Mouse (Mus musculus): ENCODE data around the gene Tmem116. TPM values are rescaled to one million over a fixed set of nuclear protein-coding genes. Genes with fewer than 3 reads are reported as not detected.
A peak's percentile ranks its signal among the peaks of the same experiment; 100 is the strongest.
"Not testable (repeated sequence)": the region's sequence is repeated elsewhere in the genome, so short reads cannot be mapped to it uniquely, and the experiment has no call there.

The Tmem116 gene
- polyA plus RNA-seq, 1 experiment from 2014 or later = 4.5 TPM

GRCm38 (mm10) chr5:121477680-121478079 is 26.0 kb downstream of the Tmem116 start:
- Histone ChIP-seq H3K9me3 (ENCODE audit: control insufficient read depth, low read length) (no peaks in the 10 kb centered on the region), H3K4me3 (ENCODE audit: low read depth, low read length) (no peak overlapping the region), H3K4me1 (replicated peaks; ENCODE audit: control insufficient read depth, insufficient read depth) (no peaks in the 10 kb centered on the region), H3K27ac (replicated peaks) (no peak overlapping the region), H3K9ac (ENCODE audit: low read length) (no peak overlapping the region), H3K27me3 (ENCODE audit: control insufficient read depth, insufficient read depth, low read length) (no peaks in the 10 kb centered on the region), H3K36me3 (ENCODE audit: control insufficient read depth, insufficient read depth, low read length) (no peaks in the 10 kb centered on the region), H3K4me2 (replicated peaks; ENCODE audit: low read depth) (no peak overlapping the region)
- no peak for DNase-seq (ENCODE audit: low spot score)
- no peak for TF ChIP-seq EP300 (optimal IDR thresholded peaks at IDR 0.05)
- TF ChIP-seq CTCF (IDR thresholded peaks at IDR 0.05; ENCODE audit: low read depth) = peak; percentile 91
- 31% methylated on average over 3 of the region's 3 CpGs for WGBS
- peak; percentile 59; the same call in 1 of the 2 replicates for ATAC-seq (ENCODE audit: low FRiP score, low TSS enrichment)

- Histone ChIP-seq H3K4me2 (replicated peaks; ENCODE audit: low read depth) (no peak overlapping the region), H3K4me3 (ENCODE audit: low read depth, low read length) (no peak overlapping the region), H3K4me1 (replicated peaks; ENCODE audit: control insufficient read depth, insufficient read depth) (no peaks in the 10 kb centered on the region), H3K27ac (replicated peaks) (no peak overlapping the region), H3K9ac (ENCODE audit: low read length) (no peak overlapping the region), H3K27me3 (ENCODE audit: control insufficient read depth, insufficient read depth, low read length) (no peaks in the 10 kb centered on the region), H3K9me3 (ENCODE audit: control insufficient read depth, low read length) (no peaks in the 10 kb centered on the region), H3K36me3 (ENCODE audit: control insufficient read depth, insufficient read depth, low read length) (no peaks in the 10 kb centered on the region)
- WGBS = 44% methylated on average over 5 of the region's 5 CpGs
- no peak for DNase-seq (ENCODE audit: low spot score)
- no peak for TF ChIP-seq CTCF (IDR thresholded peaks at IDR 0.05; ENCODE audit: low read depth)
- ATAC-seq (ENCODE audit: low FRiP score, low TSS enrichment) = peak; percentile 60; the same call in 1 of the 2 replicates
These were observed 33.1 kb downstream of the Tmem116 start for GRCm38 (mm10) chr5:121484801-121485200.

GRCm38 (mm10) chr5:121493305-121493704 is 41.6 kb downstream of the Tmem116 start:
- Histone ChIP-seq H3K4me1 (replicated peaks; ENCODE audit: control insufficient read depth, insufficient read depth) (no peaks in the 10 kb centered on the region), H3K4me3 (ENCODE audit: low read depth, low read length) (no peak overlapping the region), H3K4me2 (replicated peaks; ENCODE audit: low read depth) (no peak overlapping the region), H3K27ac (replicated peaks) (no peak overlapping the region), H3K9ac (ENCODE audit: low read length) (no peak overlapping the region), H3K9me3 (ENCODE audit: control insufficient read depth, low read length) (no peaks in the 10 kb centered on the region), H3K36me3 (ENCODE audit: control insufficient read depth, insufficient read depth, low read length) (no peaks in the 10 kb centered on the region), H3K27me3 (ENCODE audit: control insufficient read depth, insufficient read depth, low read length) (no peaks in the 10 kb centered on the region)
- TF ChIP-seq CTCF (IDR thresholded peaks at IDR 0.05; ENCODE audit: low read depth) (no peak), EP300 (optimal IDR thresholded peaks at IDR 0.05) (no peak)
- 67% methylated on average over 8 of the region's 8 CpGs for WGBS
- DNase-seq (ENCODE audit: low spot score) (no peak), ATAC-seq (ENCODE audit: low FRiP score, low TSS enrichment) (no peak)

- Histone ChIP-seq H3K36me3 (ENCODE audit: control insufficient read depth, insufficient read depth, low read length) (no peaks in the 10 kb centered on the region), H3K4me3 (ENCODE audit: low read depth, low read length) (no peak overlapping the region), H3K4me1 (replicated peaks; ENCODE audit: control insufficient read depth, insufficient read depth) (no peaks in the 10 kb centered on the region), H3K4me2 (replicated peaks; ENCODE audit: low read depth) (no peak overlapping the region), H3K27ac (replicated peaks) (no peak overlapping the region), H3K9ac (ENCODE audit: low read length) (no peak overlapping the region), H3K9me3 (ENCODE audit: control insufficient read depth, low read length) (no peaks in the 10 kb centered on the region), H3K27me3 (ENCODE audit: control insufficient read depth, insufficient read depth, low read length) (no peaks in the 10 kb centered on the region)
- no peak for ATAC-seq (ENCODE audit: low FRiP score, low TSS enrichment)
- WGBS = 65% methylated on average over 7 of the region's 7 CpGs
- TF ChIP-seq EP300 (optimal IDR thresholded peaks at IDR 0.05) = no peak
- no peak for TF ChIP-seq CTCF (IDR thresholded peaks at IDR 0.05; ENCODE audit: low read depth)
- DNase-seq (ENCODE audit: low spot score) = no peak
These were observed 49.0 kb downstream of the Tmem116 start for GRCm38 (mm10) chr5:121500719-121501118.

- H3K9ac ChIP-seq (ENCODE audit: low read length); DNase-seq (ENCODE audit: low spot score); H3K4me2 ChIP-seq (replicated peaks; ENCODE audit: low read depth); H3K4me3 ChIP-seq (ENCODE audit: low read depth, low read length); H3K36me3 ChIP-seq (ENCODE audit: control insufficient read depth, insufficient read depth, low read length); H3K9me3 ChIP-seq (ENCODE audit: control insufficient read depth, low read length); H3K4me1 ChIP-seq (replicated peaks; ENCODE audit: control insufficient read depth, insufficient read depth); H3K27me3 ChIP-seq (ENCODE audit: control insufficient read depth, insufficient read depth, low read length); H3K27ac ChIP-seq (replicated peaks); ATAC-seq (ENCODE audit: low FRiP score, low TSS enrichment): not testable (repeated sequence)
- WGBS = 70% methylated on average over 10 of the region's 17 CpGs
These were observed 49.8 kb downstream of the Tmem116 start for GRCm38 (mm10) chr5:121501424-121501996.

- ATAC-seq (ENCODE audit: low FRiP score, low TSS enrichment) = no peak
- Histone ChIP-seq H3K27me3 (ENCODE audit: control insufficient read depth, insufficient read depth, low read length) (no peaks in the 10 kb centered on the region), H3K4me2 (replicated peaks; ENCODE audit: low read depth) (no peak within 1 kb of the TSS), H3K9me3 (ENCODE audit: control insufficient read depth, low read length) (no peaks in the 10 kb centered on the region), H3K4me3 (ENCODE audit: low read depth, low read length) (no peak within 1 kb of the TSS), H3K9ac (ENCODE audit: low read length) (no peak within 1 kb of the TSS), H3K4me1 (replicated peaks; ENCODE audit: control insufficient read depth, insufficient read depth) (no peaks in the 10 kb centered on the region), H3K36me3 (ENCODE audit: control insufficient read depth, insufficient read depth, low read length) (no peaks in the 10 kb centered on the region), H3K27ac (replicated peaks) (no peak within 1 kb of the TSS)
- TF ChIP-seq EP300 (optimal IDR thresholded peaks at IDR 0.05) (no peak), CTCF (IDR thresholded peaks at IDR 0.05; ENCODE audit: low read depth) (no peak)
- WGBS = 72% methylated on average over 3 of the region's 3 CpGs
- DNase-seq (ENCODE audit: low spot score) = no peak
These were observed 51.5 kb downstream of the Tmem116 start, which contains the start of gene Adam1b for GRCm38 (mm10) chr5:121503231-121503630. TSS of gene Adam1b (minus strand) at chr5:121503435.
